Mouse (Mus musculus): ENCODE data around the gene Ppp3ca. TPM values are rescaled to one million over a fixed set of nuclear protein-coding genes. Genes with fewer than 3 reads are reported as not detected.

Ppp3ca gene
- polyA plus RNA-seq, 2 experiments: 3.9 to 7.4 TPM

DNA sequence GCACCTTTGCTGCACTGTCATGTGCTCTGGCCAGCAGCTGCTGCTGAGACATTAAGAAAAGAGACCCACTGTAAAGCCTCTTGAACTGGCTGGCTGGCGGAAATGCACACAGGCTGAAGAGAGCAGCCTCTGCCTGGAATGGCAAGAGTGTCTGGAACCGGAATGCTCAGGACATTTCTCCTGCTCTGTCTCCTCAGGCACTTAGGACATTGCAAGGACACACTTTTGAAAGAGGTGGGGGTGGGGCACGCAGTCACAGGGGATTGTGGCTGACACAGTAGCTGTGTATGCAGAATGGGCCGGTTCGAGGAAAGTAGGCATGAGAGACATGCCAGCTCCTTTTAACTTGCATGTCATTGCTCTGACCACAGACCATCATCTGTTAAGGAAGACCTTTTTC is 71.7 kb downstream of the Ppp3ca start:
- WGBS (ENCODE audit: insufficient replicate concordance): 70% methylated on average over 5 of the region's 5 CpGs

DNA sequence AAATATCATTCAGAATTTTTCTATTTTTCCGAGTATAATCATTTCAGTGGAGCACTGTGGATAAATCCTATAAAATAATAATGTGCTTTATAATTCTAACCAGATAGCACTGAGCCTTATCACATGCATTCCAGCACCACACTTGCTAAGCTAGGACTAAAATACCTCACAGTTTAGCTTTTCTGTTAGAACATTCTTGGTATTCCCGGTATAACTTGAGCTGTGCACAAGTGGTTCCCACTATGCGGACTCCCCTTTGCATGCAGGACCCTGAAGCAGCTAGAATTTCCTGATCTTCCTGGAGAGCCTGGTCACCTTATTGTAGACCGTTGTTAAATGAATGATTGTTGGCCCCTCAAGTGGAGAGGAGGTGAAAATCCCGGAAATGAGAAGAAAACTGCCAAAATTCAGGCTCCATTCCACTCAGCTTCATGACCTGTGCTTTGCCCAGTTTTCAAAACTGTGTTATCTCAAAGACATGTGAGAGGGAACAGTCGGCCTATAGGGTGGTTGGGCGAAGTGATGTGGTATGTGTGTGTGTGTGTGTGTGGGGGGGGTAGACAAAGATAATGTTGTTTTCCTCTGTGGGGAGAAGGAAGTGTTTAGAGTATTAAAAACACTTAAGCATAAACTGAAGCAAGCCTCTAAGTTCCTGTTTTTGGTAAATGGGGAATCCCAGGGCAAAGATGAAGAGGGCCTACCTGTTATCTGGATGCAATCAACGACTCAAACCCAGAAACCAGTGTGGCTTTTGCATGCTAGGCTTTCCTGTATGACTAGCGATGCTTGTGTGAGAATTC is 72.5 kb downstream of the Ppp3ca start:
- Histone ChIP-seq H3K36me3 (replicated peaks; ENCODE audit: control insufficient read depth, insufficient read depth, low read depth) (no peaks in the 10 kb centered on the region), H3K9ac (replicated peaks) (no peak overlapping the region), H3K4me1 (replicated peaks; ENCODE audit: control insufficient read depth in 2 of 2, insufficient read depth in 2 of 2, low read length in 1 of 2) (peaks cover 0 to 8% of the 10 kb centered on the region in 2 experiments; a peak in 2 of 4 replicates), H3K27ac (no peak overlapping the region), H3K27me3 (ENCODE audit: control insufficient read depth, insufficient read depth, low read length) (no peaks in the 10 kb centered on the region), H3K4me2 (ENCODE audit: low read depth) (no peak overlapping the region), H3K4me3 (ENCODE audit: insufficient read depth in 1 of 2, low read depth in 2 of 2, low read length in 2 of 2) (no peak overlapping the region), H3K9me3 (ENCODE audit: control insufficient read depth, low read length) (no peaks in the 10 kb centered on the region)
- TF ChIP-seq CTCF (IDR thresholded peaks at IDR 0.05; ENCODE audit: low read depth): no peak
- TF ChIP-seq EP300 (IDR thresholded peaks at IDR 0.05; ENCODE audit: low read depth): no peak
- WGBS (ENCODE audit: insufficient replicate concordance): 42% methylated on average over 9 of the region's 9 CpGs
- ATAC-seq (ENCODE audit: insufficient read depth) (no peak), DNase-seq (ENCODE audit: low read depth in 3 of 3, low spot score in 3 of 3) (no peak)

More for the DNA sequence above, 71.7 kb downstream of the Ppp3ca start:
- no peak overlapping the region for H3K4me2 ChIP-seq (ENCODE audit: low read depth)
- TF ChIP-seq EP300 (IDR thresholded peaks at IDR 0.05; ENCODE audit: low read depth): no peak
- TF ChIP-seq CTCF (IDR thresholded peaks at IDR 0.05; ENCODE audit: low read depth): no peak
- H3K36me3 ChIP-seq (replicated peaks; ENCODE audit: control insufficient read depth, insufficient read depth, low read depth): no peaks in the 10 kb centered on the region
- no peaks in the 10 kb centered on the region for H3K27me3 ChIP-seq (ENCODE audit: control insufficient read depth, insufficient read depth, low read length)
- no peak overlapping the region for H3K9ac ChIP-seq (replicated peaks)
- DNase-seq (ENCODE audit: low read depth in 3 of 3, low spot score in 3 of 3): no peak
- H3K4me3 ChIP-seq (ENCODE audit: insufficient read depth in 1 of 2, low read depth in 2 of 2, low read length in 2 of 2): no peak overlapping the region
- ATAC-seq (ENCODE audit: insufficient read depth): no peak
- no peak overlapping the region for H3K27ac ChIP-seq
- H3K9me3 ChIP-seq (ENCODE audit: control insufficient read depth, low read length): no peaks in the 10 kb centered on the region
- peaks cover 0 to 8% of the 10 kb centered on the region in 2 experiments; a peak in 2 of 4 replicates for H3K4me1 ChIP-seq (replicated peaks; ENCODE audit: control insufficient read depth in 2 of 2, insufficient read depth in 2 of 2, low read length in 1 of 2)

DNA sequence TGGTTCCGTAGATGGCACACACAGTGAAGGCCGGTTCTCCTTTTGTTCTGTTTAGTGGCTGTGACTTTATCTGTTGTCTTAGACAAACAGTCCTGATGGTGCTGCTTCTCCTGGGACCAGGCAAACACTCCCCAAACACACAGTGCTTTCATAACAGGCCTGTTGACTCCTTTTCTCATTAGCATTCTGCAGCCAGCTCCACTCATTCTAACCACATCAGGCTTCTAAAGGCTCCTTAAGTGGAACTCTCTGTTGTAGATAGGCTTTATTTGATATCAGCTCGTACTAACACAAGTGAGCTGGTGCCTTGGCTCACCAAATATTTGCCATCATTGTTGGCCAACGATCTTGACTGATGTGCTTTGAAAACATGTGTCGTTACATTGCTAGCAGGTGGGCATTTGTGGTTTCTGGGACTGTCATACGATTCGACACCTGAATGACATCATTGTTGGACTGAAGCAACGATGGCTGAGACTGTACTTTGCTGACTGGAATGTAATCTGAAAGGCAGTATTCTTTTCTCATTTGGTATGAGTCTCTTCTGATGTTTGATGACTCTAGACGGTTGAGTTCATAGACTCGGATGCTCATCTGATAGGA is 74.5 kb downstream of the Ppp3ca start:
- ATAC-seq (ENCODE audit: insufficient read depth) (no peak), DNase-seq (ENCODE audit: low read depth in 3 of 3, low spot score in 3 of 3) (no peak)
- Histone ChIP-seq H3K9me3 (ENCODE audit: control insufficient read depth, low read length) (no peaks in the 10 kb centered on the region), H3K4me3 (ENCODE audit: insufficient read depth in 1 of 2, low read depth in 2 of 2, low read length in 2 of 2) (no peak overlapping the region), H3K27me3 (ENCODE audit: control insufficient read depth, insufficient read depth, low read length) (no peaks in the 10 kb centered on the region), H3K36me3 (replicated peaks; ENCODE audit: control insufficient read depth, insufficient read depth, low read depth) (no peaks in the 10 kb centered on the region), H3K27ac (no peak overlapping the region), H3K4me2 (ENCODE audit: low read depth) (no peak overlapping the region), H3K4me1 (replicated peaks; ENCODE audit: control insufficient read depth in 2 of 2, insufficient read depth in 2 of 2, low read length in 1 of 2) (peaks cover 0 to 8% of the 10 kb centered on the region in 2 experiments; a peak in 2 of 4 replicates), H3K9ac (replicated peaks) (no peak overlapping the region)
- 63% methylated on average over 10 of the region's 10 CpGs for WGBS (ENCODE audit: insufficient replicate concordance)
- no peak for TF ChIP-seq CTCF (IDR thresholded peaks at IDR 0.05; ENCODE audit: low read depth)
- TF ChIP-seq EP300 (IDR thresholded peaks at IDR 0.05; ENCODE audit: low read depth): no peak

DNA sequence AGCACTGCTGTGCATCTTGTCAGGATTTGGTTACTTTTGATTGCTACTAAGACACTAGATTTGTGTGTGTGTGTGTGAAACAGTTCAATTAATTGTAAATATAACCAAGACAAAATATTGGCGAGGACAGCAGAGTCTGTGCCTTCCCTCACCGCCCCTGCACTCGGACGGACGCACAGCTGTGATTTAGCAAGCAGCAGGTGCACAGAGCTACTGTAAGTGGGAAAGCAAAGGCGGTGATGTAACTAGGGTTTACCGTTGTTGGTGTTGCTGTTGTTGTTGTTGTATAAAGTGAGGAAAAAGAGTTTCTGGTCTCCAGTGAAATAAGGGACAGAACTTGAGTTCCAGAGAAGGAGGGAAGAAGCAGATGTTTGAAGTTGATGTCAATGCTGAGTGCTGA is 75.5 kb downstream of the Ppp3ca start:
- Histone ChIP-seq H3K4me2 (ENCODE audit: low read depth) (no peak overlapping the region), H3K27me3 (ENCODE audit: control insufficient read depth, insufficient read depth, low read length) (no peaks in the 10 kb centered on the region), H3K4me3 (ENCODE audit: insufficient read depth in 1 of 2, low read depth in 2 of 2, low read length in 2 of 2) (no peak overlapping the region), H3K4me1 (replicated peaks; ENCODE audit: control insufficient read depth in 2 of 2, insufficient read depth in 2 of 2, low read length in 1 of 2) (peaks cover 0 to 10% of the 10 kb centered on the region in 2 experiments; a peak in 2 of 4 replicates), H3K9me3 (ENCODE audit: control insufficient read depth, low read length) (no peaks in the 10 kb centered on the region), H3K9ac (replicated peaks) (no peak overlapping the region), H3K27ac (no peak overlapping the region), H3K36me3 (replicated peaks; ENCODE audit: control insufficient read depth, insufficient read depth, low read depth) (no peaks in the 10 kb centered on the region)
- DNase-seq (ENCODE audit: low read depth in 3 of 3, low spot score in 3 of 3) (no peak), ATAC-seq (ENCODE audit: insufficient read depth) (no peak)
- TF ChIP-seq CTCF (IDR thresholded peaks at IDR 0.05; ENCODE audit: low read depth) (no peak), EP300 (IDR thresholded peaks at IDR 0.05; ENCODE audit: low read depth) (no peak)
- 66% methylated on average over 7 of the region's 7 CpGs for WGBS (ENCODE audit: insufficient replicate concordance)

DNA sequence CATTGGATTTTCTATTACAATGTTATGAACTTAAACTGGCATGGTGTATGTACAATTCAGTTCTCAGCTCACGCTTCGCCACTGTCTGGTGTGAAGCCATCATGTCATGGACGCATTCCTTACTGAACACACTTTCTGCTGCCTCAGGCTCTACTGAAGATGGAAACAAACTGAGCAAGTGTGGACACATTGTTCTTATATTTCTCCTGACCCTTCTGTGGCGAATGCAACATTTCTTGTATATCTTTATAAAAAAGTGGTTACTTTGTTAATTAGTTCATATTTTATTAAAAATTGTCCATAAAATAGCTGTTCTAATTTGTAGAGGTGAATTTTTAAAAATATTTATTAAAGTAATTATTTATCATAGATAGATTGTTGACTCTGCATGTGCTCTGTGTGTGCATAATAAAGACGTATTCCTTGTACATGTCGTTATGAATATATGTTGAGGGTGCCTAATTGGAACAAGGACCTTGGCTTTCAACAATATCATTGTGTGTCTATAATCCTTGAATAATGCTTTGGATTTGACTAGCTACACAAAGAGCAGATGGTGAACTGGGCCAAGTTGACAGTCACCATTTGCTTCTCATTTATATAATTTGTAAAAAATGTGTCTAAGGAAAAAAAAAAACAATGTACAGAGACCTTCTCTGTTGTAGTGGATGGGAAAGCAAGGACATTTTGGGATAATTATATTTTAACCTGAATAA is 79.0 kb downstream of the Ppp3ca start:
- H3K9ac ChIP-seq (replicated peaks): no peak overlapping the region
- H3K9me3 ChIP-seq (ENCODE audit: control insufficient read depth, low read length): no peaks in the 10 kb centered on the region
- WGBS (ENCODE audit: insufficient replicate concordance): 74% methylated on average over 6 of the region's 6 CpGs
- no peaks in the 10 kb centered on the region for H3K27me3 ChIP-seq (ENCODE audit: control insufficient read depth, insufficient read depth, low read length)
- H3K36me3 ChIP-seq (replicated peaks; ENCODE audit: control insufficient read depth, insufficient read depth, low read depth): no peaks in the 10 kb centered on the region
- ATAC-seq (ENCODE audit: insufficient read depth) (no peak), DNase-seq (ENCODE audit: low read depth in 3 of 3, low spot score in 3 of 3) (no peak)
- H3K4me2 ChIP-seq (ENCODE audit: low read depth): no peak overlapping the region
- peaks cover 0 to 3% of the 10 kb centered on the region in 2 experiments; a peak in 2 of 4 replicates for H3K4me1 ChIP-seq (replicated peaks; ENCODE audit: control insufficient read depth in 2 of 2, insufficient read depth in 2 of 2, low read length in 1 of 2)
- H3K27ac ChIP-seq: no peak overlapping the region
- TF ChIP-seq EP300 (IDR thresholded peaks at IDR 0.05; ENCODE audit: low read depth): no peak
- TF ChIP-seq CTCF (IDR thresholded peaks at IDR 0.05; ENCODE audit: low read depth): no peak
- no peak overlapping the region for H3K4me3 ChIP-seq (ENCODE audit: insufficient read depth in 1 of 2, low read depth in 2 of 2, low read length in 2 of 2)

All from liver, embryonic 14.5 days (tissue).